Mouse (Mus musculus) erythroblast, embryonic 14.5 days (primary cell): Measurements from ENCODE around the gene Galnt18.

Source experiments
- GATA1 ChIP-seq: IDR thresholded peaks from 2 replicates; pipeline ENCODE4 v1.6.1; 2012; ENCODE audit warnings: low read length, inconsistent platforms, mixed read lengths
- TAL1 ChIP-seq: IDR thresholded peaks from 3 replicates; pipeline ENCODE4 v1.6.1; 2012; ENCODE audit warnings: low read length, inconsistent platforms, mixed read lengths

DNA sequence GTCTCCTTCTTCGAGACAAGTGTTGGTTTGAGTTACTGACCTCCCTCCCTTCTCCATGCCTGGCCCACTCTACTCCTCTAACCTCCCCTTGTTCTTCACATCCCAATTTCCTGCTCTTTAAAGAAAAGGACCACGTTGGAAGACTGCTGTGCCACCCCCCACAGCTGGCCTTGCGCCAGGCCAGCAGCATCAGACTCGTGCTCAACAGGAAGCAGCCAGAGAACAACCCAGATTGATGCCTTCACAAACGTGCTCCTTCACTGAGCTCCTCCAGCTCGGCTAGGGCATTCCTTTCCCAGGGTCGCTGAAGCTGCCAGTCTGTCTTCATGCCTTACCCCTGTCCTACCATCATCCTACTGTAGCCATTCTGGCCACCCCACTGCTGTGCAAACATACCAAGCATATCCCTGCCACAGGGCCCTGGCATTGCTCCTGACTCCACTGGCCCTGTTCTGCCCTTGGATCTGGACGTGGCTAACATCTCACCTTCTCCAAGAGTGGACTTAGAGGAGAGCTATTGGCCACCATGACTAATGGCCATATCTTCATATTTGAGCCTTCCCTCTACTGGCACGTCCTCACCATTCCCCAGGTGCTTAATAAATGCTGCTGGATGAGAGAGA, 13.5 kb downstream of the Galnt18 start:
- TF ChIP-seq GATA1 = no peak
- TF ChIP-seq TAL1 = no peak
